Mouse (Mus musculus) kidney, adult 8-10 months (tissue): ENCODE measurements around the gene Irf1.
"Not testable (repeated sequence)": the region's sequence is repeated elsewhere in the genome, so short reads cannot be mapped to it uniquely, and the experiment has no call there.

Source experiments
- DNase-seq, 2 experiments: peaks; one replicate each; pipeline ENCODE4 v3.0.0; 2022

The Irf1 gene

GRCm38 (mm10) chr11:53769760-53770124, at the start of gene Irf1:
TSS of gene Irf1 (plus strand) at chr11:53770014.
- peak; percentile 89 to 90 for DNase-seq

- no peak for DNase-seq
Observed at GRCm38 (mm10) chr11:53720715-53721114, 49.1 kb upstream of the Irf1 start, which contains the start of gene Il5. TSS of gene Il5 (plus strand) at chr11:53720794.

- DNase-seq = no peak
Observed at GRCm38 (mm10) chr11:53731457-53731856, 38.4 kb upstream of the Irf1 start.

- DNase-seq = no peak
Observed at GRCm38 (mm10) chr11:53732244-53732643, 37.6 kb upstream of the Irf1 start.

GRCm38 (mm10) chr11:53733824-53734223, 36.0 kb upstream of the Irf1 start:
- no peak for DNase-seq

- DNase-seq = no peak
Observed at GRCm38 (mm10) chr11:53734431-53734830, 35.4 kb upstream of the Irf1 start.

- DNase-seq = no peak
Observed at GRCm38 (mm10) chr11:53734970-53735681, 34.7 kb upstream of the Irf1 start.

- DNase-seq = peak; percentile 36 to 37
Observed at GRCm38 (mm10) chr11:53735682-53736245, 34.0 kb upstream of the Irf1 start.

- DNase-seq = peak; percentile 71 to 83
Observed at GRCm38 (mm10) chr11:53736771-53737572, 32.8 kb upstream of the Irf1 start.

GRCm38 (mm10) chr11:53737573-53737946, 32.3 kb upstream of the Irf1 start:
- peak; percentile 54 to 62 for DNase-seq

GRCm38 (mm10) chr11:53742353-53742752, 27.5 kb upstream of the Irf1 start:
- no peak for DNase-seq

- DNase-seq = no peak
Observed at GRCm38 (mm10) chr11:53745260-53745659, 24.6 kb upstream of the Irf1 start.

GRCm38 (mm10) chr11:53747985-53748384, 21.8 kb upstream of the Irf1 start:
- no peak for DNase-seq

GRCm38 (mm10) chr11:53748614-53749013, 21.2 kb upstream of the Irf1 start:
- DNase-seq = no peak

- DNase-seq = no peak
Observed at GRCm38 (mm10) chr11:53749306-53749705, 20.5 kb upstream of the Irf1 start.

GRCm38 (mm10) chr11:53749716-53750352, 20.0 kb upstream of the Irf1 start:
- no peak for DNase-seq

- no peak for DNase-seq
Observed at GRCm38 (mm10) chr11:53755011-53755595, 14.7 kb upstream of the Irf1 start.

GRCm38 (mm10) chr11:53757612-53758011, 12.2 kb upstream of the Irf1 start:
- no peak for DNase-seq

GRCm38 (mm10) chr11:53758033-53758432, 11.8 kb upstream of the Irf1 start:
- not testable (repeated sequence) for DNase-seq

GRCm38 (mm10) chr11:53758791-53759351, 10.9 kb upstream of the Irf1 start:
- no peak for DNase-seq

- no peak for DNase-seq
Observed at GRCm38 (mm10) chr11:53759545-53760406, 10.0 kb upstream of the Irf1 start.

GRCm38 (mm10) chr11:53761284-53761683, 8.5 kb upstream of the Irf1 start:
- no peak for DNase-seq
